Mouse (Mus musculus) lung, adult 10 weeks (tissue): ENCODE data around the gene Trim50. TPM values are rescaled to one million over a fixed set of nuclear protein-coding genes. Genes with fewer than 3 reads are reported as not detected.

Source experiments
- polyA plus RNA-seq: library from polyadenylated mRNA; stranded (reverse); fragments of 350-450 nt; fragmentation: Illumina TruSeq; extraction: RNeasy Lipid Tissue Mini Kit (QIAGEN cat#74804); gene quantifications from one replicate; pipeline ENCODE4 v1.2.3, GENCODE M21; 2014; ENCODE audit warnings: low read depth, low replicate concordance; ENCODE audit not compliant: insufficient read depth

Gene Trim50
- polyA plus RNA-seq, result not detected

DNA sequence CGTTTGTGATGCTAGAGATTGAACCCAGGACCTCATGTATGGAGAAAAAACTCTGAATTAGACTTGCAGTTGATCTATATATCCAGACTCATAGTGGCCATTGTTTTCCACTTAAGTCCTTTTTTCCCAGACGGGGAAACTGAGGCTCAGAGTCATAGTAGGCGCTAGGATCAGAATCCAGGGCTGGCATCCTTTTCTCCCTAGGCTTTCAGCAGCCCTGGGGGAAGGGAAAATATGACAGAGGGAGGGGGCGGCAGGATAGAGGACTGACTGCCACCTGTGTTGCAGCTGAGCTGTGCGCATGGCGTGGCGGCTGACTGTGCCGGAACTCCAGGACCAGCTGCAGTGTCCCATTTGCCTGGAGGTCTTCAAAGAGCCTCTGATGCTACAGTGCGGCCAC lies at the start of gene Trim50:
Gene Trim50 (plus strand): TSS at position 301 of the 400 bp plus-strand sequence.

DNA sequence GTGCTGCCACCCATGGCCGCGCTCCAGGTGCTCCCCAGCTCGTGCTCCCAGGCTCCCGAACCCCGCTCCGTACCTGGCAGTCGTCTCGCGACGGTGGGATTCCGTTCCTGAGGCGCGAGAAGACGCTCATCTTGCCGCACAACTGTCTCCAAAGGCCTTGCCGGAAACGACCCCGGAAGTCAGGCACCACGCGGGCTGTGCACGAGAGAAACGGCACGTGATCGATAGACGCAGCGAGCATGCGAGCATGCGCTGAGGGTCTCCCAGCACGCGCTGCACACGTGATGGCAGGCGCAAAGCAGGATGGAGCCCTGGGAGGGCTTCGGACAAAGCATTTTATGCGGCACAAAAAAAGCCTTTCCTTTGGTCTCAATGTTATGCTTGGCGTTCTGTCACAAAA lies 3.2 kb upstream of the Trim50 start, which contains the start of gene Fkbp6:
Gene Fkbp6 (minus strand): TSS at position 183 of the 400 bp plus-strand sequence.

GRCm38 (mm10) chr5:135369787-135370654 lies 16.9 kb downstream of the Trim50 start, which contains the start of gene Nsun5:
Gene Nsun5 (plus strand): TSS chr5:135369953.

DNA sequence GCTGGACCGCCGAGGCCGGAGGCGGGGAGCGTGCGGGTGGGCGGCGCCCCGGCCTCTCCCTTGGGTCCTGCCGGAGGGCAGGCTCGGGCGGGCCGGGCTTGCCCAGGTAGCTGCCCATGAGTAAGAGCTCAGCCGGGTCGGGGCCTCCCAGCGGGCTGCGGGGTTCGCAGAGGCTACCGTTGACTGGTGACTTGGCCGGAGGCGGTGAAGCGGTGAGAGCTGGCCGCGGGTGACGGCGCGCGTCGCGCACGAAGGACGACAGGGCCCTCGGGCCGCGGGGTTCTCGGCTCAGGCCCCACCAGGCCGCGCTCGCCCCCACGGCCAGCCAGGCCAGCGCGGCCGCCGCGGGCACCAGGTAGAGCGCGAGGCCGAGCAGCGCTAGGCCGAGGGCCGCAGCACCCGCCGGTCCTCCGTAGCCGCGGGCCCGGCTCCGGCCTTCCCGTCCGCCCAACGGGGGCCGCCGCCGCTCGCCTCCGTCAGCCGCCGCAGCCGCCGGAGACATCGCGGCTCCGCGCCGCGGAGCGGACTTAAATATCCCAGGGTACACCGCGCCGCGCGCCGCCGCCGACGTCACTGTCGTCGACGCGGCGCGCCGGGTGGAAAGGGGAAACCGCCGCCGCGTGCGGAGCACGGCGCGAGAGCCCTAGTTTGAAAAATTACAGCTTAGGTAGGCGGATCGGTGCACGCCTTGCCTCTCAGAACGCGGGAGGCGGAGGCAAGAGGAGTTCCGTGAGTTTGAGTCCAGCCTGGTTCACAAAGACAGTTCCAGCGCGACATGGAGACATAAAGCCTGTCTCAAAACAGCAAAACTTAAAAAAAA lies 41.1 kb downstream of the Trim50 start, which contains the start of gene Pom121:
Gene Pom121 (minus strand): TSS at position 543 of the 820 bp plus-strand sequence.

Other genes with a start within 250 kb of the Trim50 start
- gene Tbl2, start 203.6 kb upstream of the Trim50 start, polyA plus RNA-seq, result 5.7 TPM
- gene Bcl7b, start 185.0 kb upstream of the Trim50 start, polyA plus RNA-seq, result 39.0 TPM
- gene Baz1b, start 166.0 kb upstream of the Trim50 start, polyA plus RNA-seq, result 18.5 TPM
- not detected for gene Fzd9, start 102.1 kb upstream of the Trim50 start, polyA plus RNA-seq
- gene Fkbp6, start 3.3 kb upstream of the Trim50 start, polyA plus RNA-seq, result not detected
- gene Nsun5, start 16.7 kb downstream of the Trim50 start, polyA plus RNA-seq, result 8.1 TPM
- 6.6 TPM for gene Pom121, start 41.3 kb downstream of the Trim50 start, polyA plus RNA-seq
- gene Hip1, start 191.8 kb downstream of the Trim50 start, polyA plus RNA-seq, result 13.6 TPM
- gene Ccl26, start 210.3 kb downstream of the Trim50 start, polyA plus RNA-seq, result not detected
- 4.1 TPM for gene Ccl24, start 219.8 kb downstream of the Trim50 start, polyA plus RNA-seq